Mouse (Mus musculus): ENCODE data around the gene Pitpnb. TPM values are rescaled to one million over a fixed set of nuclear protein-coding genes. Genes with fewer than 3 reads are reported as not detected.

Gene Pitpnb
- total and polyA plus RNA-seq, 3 experiments: 14.9 to 85.7 (median 16.2) TPM

- Histone ChIP-seq H3K4me2 (ENCODE audit: insufficient read depth, low read depth, poor library complexity, severe bottlenecking) (no peak overlapping the region), H3K79me2 (replicated peaks; ENCODE audit: control insufficient read depth, extremely low read depth, insufficient read depth, poor library complexity, severe bottlenecking) (peaks cover 4% of the 10 kb centered on the region), H3K27me3 (replicated peaks) (no peaks in the 10 kb centered on the region), H3K9me3 (replicated peaks; ENCODE audit: low read length) (no peaks in the 10 kb centered on the region), H3K27ac (ENCODE audit: insufficient read depth, low read depth) (no peak overlapping the region), H3K4me3 (replicated peaks in 1 of 3; ENCODE audit: low read depth in 2 of 3, low read length in 2 of 3, poor library complexity in 1 of 3) (no peak overlapping the region), H3K36me3 (replicated peaks in 1 of 2; ENCODE audit: control insufficient read depth in 1 of 2, insufficient read depth in 1 of 2, low read length in 1 of 2) (peaks cover 48 to 90% of the 10 kb centered on the region in 2 experiments), H3K9ac (ENCODE audit: insufficient read depth, low read depth) (no peak overlapping the region), H3K4me1 (ENCODE audit: control insufficient read depth in 1 of 2, insufficient read depth in 2 of 2) (peaks cover 2 to 5% of the 10 kb centered on the region in 2 experiments; a peak in 2 of 4 replicates)
- dilution Hi-C loops (cut with MboI; ENCODE audit: extremely low pct_ligation_motif_present, extremely low pct_unique_long_range_greater_than_20kb, low sequenced_read_pairs): no loop called here
- TF ChIP-seq USF1 (IDR thresholded peaks at IDR 0.05; ENCODE audit: low read depth, low read length) (no peak), MEF2A (IDR thresholded peaks at IDR 0.05; ENCODE audit: borderline replicate concordance, low read depth, low read length) (no peak), IRF4 (IDR thresholded peaks at IDR 0.05; ENCODE audit: low read depth, low read length) (no peak)
- in situ Hi-C loops (cut with MboI; ENCODE audit: low pct_ligation_motif_present, low pct_unique_long_range_greater_than_20kb, low sequenced_read_pairs): no loop called here
- DNase-seq (ENCODE audit: extremely low read depth): no peak
Observed at GRCm38 (mm10) chr5:111366140-111366539, 35.6 kb downstream of the Pitpnb start.

GRCm38 (mm10) chr5:111367937-111368517 is 37.5 kb downstream of the Pitpnb start:
- no peak overlapping the region for H3K4me2 ChIP-seq (ENCODE audit: insufficient read depth, low read depth, poor library complexity, severe bottlenecking)
- no peaks in the 10 kb centered on the region for H3K4me1 ChIP-seq (ENCODE audit: control insufficient read depth in 1 of 2, insufficient read depth in 2 of 2)
- H3K79me2 ChIP-seq (replicated peaks; ENCODE audit: control insufficient read depth, extremely low read depth, insufficient read depth, poor library complexity, severe bottlenecking): peaks cover 4% of the 10 kb centered on the region
- no peak for DNase-seq (ENCODE audit: extremely low read depth)
- dilution Hi-C loops (cut with MboI; ENCODE audit: extremely low pct_ligation_motif_present, extremely low pct_unique_long_range_greater_than_20kb, low sequenced_read_pairs): no loop called here
- peaks cover 54 to 91% of the 10 kb centered on the region in 2 experiments for H3K36me3 ChIP-seq (replicated peaks in 1 of 2; ENCODE audit: control insufficient read depth in 1 of 2, insufficient read depth in 1 of 2, low read length in 1 of 2)
- no peak overlapping the region for H3K27ac ChIP-seq (ENCODE audit: insufficient read depth, low read depth)
- no peaks in the 10 kb centered on the region for H3K27me3 ChIP-seq (replicated peaks)
- H3K4me3 ChIP-seq (replicated peaks in 1 of 3; ENCODE audit: low read depth in 2 of 3, low read length in 2 of 3, poor library complexity in 1 of 3): no peak overlapping the region
- TF ChIP-seq E2F4 (IDR thresholded peaks at IDR 0.05; ENCODE audit: insufficient replicate concordance, low read depth, low read length): no peak
- TF ChIP-seq TBP (conservative IDR thresholded peaks at IDR 0.05; ENCODE audit: low read depth, low read length): no peak
- TF ChIP-seq CHD2 (IDR thresholded peaks at IDR 0.05; ENCODE audit: low read length): no peak
- TF ChIP-seq RCOR1 (conservative IDR thresholded peaks at IDR 0.05; ENCODE audit: low read depth, low read length): no peak
- TF ChIP-seq MYC (IDR thresholded peaks at IDR 0.05; ENCODE audit: low read depth, low read length): no peak
- TF ChIP-seq HCFC1 (IDR thresholded peaks at IDR 0.05; ENCODE audit: low read depth, low read length): no peak
- TF ChIP-seq IRF4 (IDR thresholded peaks at IDR 0.05; ENCODE audit: low read depth, low read length): no peak
- TF ChIP-seq MEF2A (IDR thresholded peaks at IDR 0.05; ENCODE audit: borderline replicate concordance, low read depth, low read length): no peak
- TF ChIP-seq USF1 (IDR thresholded peaks at IDR 0.05; ENCODE audit: low read depth, low read length): no peak
- TF ChIP-seq JUN (IDR thresholded peaks at IDR 0.05; ENCODE audit: insufficient read depth, low read depth, low read length): no peak
- TF ChIP-seq CTCF (conservative IDR thresholded peaks at IDR 0.05 in 1 of 2, IDR thresholded peaks at IDR 0.05 in 1 of 2; ENCODE audit: low read depth in 2 of 2, low read length in 2 of 2): no peak
- TF ChIP-seq UBTF (IDR thresholded peaks at IDR 0.05; ENCODE audit: low read depth, low read length): no peak
- TF ChIP-seq ETS1 (conservative IDR thresholded peaks at IDR 0.05; ENCODE audit: low read depth, low read length): no peak
- TF ChIP-seq ZKSCAN1 (IDR thresholded peaks at IDR 0.05; ENCODE audit: borderline replicate concordance, low read depth, low read length): no peak
- TF ChIP-seq ZMIZ1 (IDR thresholded peaks at IDR 0.05; ENCODE audit: low read depth, low read length): no peak
- TF ChIP-seq ZC3H11A (IDR thresholded peaks at IDR 0.05; ENCODE audit: low read depth, low read length): no peak
- TF ChIP-seq SIN3A (IDR thresholded peaks at IDR 0.05; ENCODE audit: low read length): no peak
- TF ChIP-seq CHD1 (IDR thresholded peaks at IDR 0.05; ENCODE audit: low read depth, low read length): no peak
- H3K9me3 ChIP-seq (replicated peaks; ENCODE audit: low read length): no peaks in the 10 kb centered on the region
- no peak overlapping the region for H3K9ac ChIP-seq (ENCODE audit: insufficient read depth, low read depth)
- in situ Hi-C loops (cut with MboI; ENCODE audit: low pct_ligation_motif_present, low pct_unique_long_range_greater_than_20kb, low sequenced_read_pairs): no loop called here
